Mouse (Mus musculus) spleen, adult 12 weeks (tissue): ENCODE results near the gene Gins3.
"Not testable (repeated sequence)": the region's sequence is repeated elsewhere in the genome, so short reads cannot be mapped to it uniquely, and the experiment has no call there.

Experiments used
- DNase-seq: peaks from one replicate; pipeline ENCODE4 v3.0.0; 2022; ENCODE audit warnings: low spot score

Gins3 gene

DNA sequence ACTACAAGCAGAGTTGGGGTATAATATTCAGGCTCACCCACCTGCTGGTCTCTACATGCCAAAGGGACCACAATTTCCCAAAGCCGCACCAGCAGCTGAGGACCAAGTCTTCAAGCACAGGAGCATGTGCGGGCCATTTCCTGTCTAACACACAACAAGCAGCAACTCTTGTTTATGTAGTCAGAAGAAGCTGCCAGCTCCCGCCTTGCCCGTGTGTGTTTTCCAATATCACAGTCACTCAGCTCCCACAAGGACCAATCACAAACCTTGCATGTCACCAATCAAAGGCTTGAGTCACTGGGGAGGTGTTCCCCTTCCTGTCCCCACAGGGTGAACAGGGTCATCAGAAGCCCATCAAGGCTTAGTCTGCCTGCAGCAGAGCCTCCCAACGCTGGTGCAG, 20.1 kb downstream of the Gins3 start:
- no peak for DNase-seq

DNA sequence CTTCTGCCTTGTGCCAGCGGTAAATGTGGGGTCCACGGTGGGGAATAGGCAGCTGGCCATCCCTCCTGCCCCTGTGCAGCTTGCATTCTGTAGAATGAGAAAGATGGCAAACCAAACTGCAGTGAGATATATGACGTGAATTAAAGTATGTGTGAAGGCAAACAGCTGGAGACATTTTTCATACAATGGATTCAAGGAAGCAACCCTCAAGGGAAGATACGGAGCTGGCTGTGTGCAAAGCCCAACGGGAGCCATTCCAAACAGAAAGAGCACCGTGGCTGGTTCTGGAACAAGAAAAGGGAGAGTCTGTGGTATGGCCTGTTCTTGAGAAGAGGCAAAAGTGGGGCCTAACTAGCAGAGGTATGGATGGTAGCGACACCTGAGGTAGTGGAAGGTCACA, 22.6 kb downstream of the Gins3 start:
- DNase-seq: no peak

- no peak for DNase-seq
These were observed 23.2 kb downstream of the Gins3 start for GRCm38 (mm10) chr8:95656316-95657002.

- DNase-seq: no peak
These were observed 24.3 kb downstream of the Gins3 start for GRCm38 (mm10) chr8:95657523-95657922.

DNA sequence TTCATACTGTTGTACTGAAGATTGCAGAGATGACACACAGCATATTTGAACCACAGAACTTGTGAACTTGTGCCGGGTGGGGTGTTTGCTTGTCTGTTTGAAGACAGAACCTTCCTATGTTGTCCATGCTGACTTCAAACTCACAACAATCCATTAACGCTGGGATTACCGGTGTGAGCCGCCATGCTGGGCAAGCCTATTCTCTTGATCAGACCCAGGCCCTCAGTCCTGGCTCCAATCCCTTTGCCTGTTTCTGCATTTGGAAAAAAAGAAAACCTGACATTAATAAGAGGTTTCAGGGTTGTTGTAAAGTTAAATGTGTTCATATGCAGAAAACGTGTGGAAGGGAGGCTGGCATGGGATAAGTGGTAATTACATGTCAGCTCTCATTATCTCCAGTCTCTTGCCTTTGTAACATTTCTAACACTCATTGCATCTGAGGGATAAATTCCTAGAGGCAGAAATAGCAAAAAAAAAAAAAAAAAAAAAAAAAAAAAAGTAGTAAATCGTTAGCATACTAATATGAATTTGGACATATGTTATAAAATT, 27.2 kb downstream of the Gins3 start:
- DNase-seq: no peak

- no peak for DNase-seq
These were observed 27.8 kb downstream of the Gins3 start for GRCm38 (mm10) chr8:95661085-95661484.

DNA sequence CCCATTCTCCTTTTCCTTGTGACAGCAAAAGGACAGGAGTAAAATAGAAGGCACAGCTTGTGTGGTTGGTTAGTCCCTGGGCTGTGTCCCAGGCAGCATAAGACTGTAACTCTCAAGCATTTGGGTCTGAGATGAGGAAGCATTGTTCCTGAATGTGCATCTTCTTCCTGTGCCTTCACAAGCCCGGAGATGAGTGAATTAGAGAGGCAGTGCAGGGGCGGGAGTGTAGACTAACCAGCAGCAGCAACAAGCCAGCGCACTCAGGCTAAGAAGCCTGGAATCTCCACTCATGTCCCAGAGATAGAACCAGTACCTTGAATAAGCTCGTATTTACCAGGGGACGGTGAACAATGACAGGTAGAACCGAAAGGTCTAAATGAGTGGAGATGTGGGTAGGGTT, 28.3 kb downstream of the Gins3 start:
- no peak for DNase-seq

- DNase-seq: no peak
These were observed 29.8 kb downstream of the Gins3 start for GRCm38 (mm10) chr8:95662885-95663598.

GRCm38 (mm10) chr8:95663599-95663949, 30.3 kb downstream of the Gins3 start:
- no peak for DNase-seq

- DNase-seq: not testable (repeated sequence)
These were observed 32.7 kb downstream of the Gins3 start for GRCm38 (mm10) chr8:95665813-95666452.

DNA sequence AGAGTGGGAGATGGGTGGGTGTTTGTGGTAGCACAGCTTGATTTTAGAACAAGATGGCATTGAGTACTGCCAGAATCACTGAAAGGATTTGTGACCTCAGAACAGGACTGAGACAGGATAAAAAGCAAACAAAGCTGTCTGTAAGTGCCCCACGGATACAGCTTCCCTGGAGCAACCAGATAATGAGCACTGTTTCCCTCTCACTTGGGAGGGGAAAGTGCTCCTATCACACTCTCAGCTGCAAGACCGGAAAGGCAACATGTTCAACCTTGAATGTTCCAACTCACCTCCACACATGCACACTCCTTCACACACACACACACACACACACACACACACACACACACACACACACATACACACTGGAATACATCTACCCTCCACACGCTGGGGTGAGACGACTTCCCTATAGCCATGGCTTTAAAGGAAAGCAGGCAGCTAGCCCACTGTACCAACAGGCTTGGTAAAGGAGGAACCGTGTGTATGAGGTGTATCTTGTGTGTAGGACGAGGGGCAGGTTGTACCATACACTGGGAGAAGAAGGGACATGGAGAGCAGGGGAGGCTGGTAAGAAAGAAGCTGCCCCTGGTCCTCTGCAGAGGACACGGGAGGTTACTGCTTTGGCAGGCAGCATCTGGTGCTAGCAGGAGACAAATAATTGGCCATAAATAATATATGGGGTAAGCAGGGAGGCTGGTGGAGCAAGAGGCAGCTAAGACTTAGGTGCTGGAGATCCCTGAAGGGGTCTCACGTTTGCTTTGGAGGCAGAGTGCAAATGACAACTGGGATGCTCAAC, 35.1 kb downstream of the Gins3 start:
- DNase-seq: no peak

- DNase-seq: no peak
These were observed 36.7 kb downstream of the Gins3 start for GRCm38 (mm10) chr8:95669967-95670366.

- DNase-seq: no peak
These were observed 38.6 kb downstream of the Gins3 start for GRCm38 (mm10) chr8:95671861-95672260.

DNA sequence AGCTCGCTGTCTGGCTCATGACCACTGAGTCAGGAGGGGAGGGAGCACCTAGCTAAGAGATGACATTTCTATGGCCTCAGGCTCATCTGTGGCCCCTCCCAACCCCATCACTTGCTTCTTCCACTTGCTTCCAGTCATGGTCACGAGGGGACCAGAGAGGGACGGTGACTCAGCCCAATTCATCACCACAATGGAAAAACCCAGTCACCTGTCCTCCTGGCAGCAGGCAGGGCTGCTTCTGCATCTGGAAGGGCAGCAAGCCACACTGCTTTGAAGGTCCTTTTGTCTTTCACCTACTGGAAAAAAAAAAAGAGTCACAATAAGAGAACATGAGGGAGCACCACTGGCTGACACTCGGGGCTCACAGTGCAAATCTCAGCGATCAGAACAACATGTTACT, 39.6 kb downstream of the Gins3 start:
- no peak for DNase-seq

GRCm38 (mm10) chr8:95676631-95677030, 43.4 kb downstream of the Gins3 start, which contains the start of gene Ndrg4:
Gene Ndrg4 (plus strand): TSS chr8:95676980.
- no peak for DNase-seq

DNA sequence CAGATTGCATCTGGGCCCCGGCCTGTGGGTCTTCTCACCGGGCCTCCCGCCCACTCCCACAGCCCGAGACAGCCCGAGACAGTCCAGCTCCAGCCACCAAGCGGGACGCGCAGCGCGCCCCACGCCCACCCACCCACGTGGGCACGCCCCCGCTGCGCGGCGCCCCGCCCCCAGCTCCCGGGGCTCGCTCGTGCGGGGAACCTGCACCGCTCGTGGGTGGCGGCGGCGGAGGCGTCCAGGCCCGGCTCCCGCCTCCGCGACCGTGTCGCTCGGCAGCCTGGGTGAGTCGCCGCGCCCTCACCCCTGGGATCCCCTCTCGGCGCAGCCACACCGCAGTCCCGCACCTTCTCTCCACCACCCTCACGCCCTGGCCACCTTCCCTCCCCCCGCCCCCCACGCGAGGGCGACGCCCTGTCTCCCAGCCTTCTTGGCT, 44.4 kb downstream of the Gins3 start:
- no peak for DNase-seq

- DNase-seq: no peak
These were observed 44.9 kb downstream of the Gins3 start for GRCm38 (mm10) chr8:95678024-95678611.

- DNase-seq: no peak
These were observed 54.9 kb downstream of the Gins3 start for GRCm38 (mm10) chr8:95688073-95688672.

DNA sequence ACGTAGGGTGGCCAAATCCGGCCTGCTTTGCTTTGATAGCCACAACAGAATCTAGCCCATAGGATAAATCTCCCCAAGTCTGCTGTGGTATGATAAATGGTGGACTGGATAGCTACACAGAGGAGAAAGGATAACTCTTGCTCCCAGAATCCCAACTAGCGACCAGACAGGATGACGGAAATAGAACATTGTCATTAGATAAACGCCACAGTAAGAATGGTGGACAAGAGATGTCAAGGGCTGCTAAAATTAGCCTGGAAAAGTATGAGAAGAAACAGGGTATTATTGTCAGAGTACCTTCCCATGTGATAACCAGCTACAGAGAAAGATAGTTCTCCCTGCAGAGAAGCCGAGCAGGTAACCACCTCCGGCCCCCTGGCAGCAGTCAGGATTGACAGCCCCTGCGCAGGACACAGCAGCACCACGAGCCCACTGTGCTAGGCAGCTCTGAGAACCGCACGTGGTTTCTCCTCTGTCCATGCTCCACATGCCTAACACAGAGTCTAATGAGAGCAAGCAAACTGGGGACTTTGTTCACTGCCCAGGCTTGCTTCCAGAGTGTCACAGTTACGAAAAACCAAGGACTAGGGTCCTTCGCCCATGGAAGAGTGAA, 57.8 kb downstream of the Gins3 start:
- DNase-seq: no peak

DNA sequence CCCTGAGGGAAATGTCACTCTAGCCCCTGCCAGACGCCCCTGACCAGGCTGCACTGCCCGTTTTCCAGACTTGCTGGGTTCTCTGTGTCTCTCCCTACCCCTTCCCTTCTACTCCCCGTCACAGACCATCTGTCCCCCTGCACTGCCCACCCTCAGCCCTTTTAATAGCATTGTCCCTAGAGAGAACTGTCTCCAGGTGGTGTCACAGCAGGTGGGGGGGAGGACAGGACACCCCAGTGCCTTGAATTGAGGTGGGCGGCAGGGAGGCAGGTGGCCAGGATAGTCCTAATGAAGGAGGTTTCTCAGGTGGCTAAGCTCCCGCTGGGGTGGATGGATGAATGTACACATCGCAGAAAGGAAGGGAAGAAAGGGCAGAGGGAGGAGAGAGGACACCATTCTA, 61.4 kb downstream of the Gins3 start:
- no peak for DNase-seq
